Mouse (Mus musculus) right cerebral cortex, postnatal 10 days (tissue): ENCODE data around the gene Gfer.
"Not testable (repeated sequence)": the region's sequence is repeated elsewhere in the genome, so short reads cannot be mapped to it uniquely, and the experiment has no call there.

ENCODE experiments used
- DNase-seq, 2 experiments: peaks; one replicate each; pipeline ENCODE4 v3.0.0; 2021; ENCODE audit warnings: low spot score in 2 of 2

Gfer gene

DNA sequence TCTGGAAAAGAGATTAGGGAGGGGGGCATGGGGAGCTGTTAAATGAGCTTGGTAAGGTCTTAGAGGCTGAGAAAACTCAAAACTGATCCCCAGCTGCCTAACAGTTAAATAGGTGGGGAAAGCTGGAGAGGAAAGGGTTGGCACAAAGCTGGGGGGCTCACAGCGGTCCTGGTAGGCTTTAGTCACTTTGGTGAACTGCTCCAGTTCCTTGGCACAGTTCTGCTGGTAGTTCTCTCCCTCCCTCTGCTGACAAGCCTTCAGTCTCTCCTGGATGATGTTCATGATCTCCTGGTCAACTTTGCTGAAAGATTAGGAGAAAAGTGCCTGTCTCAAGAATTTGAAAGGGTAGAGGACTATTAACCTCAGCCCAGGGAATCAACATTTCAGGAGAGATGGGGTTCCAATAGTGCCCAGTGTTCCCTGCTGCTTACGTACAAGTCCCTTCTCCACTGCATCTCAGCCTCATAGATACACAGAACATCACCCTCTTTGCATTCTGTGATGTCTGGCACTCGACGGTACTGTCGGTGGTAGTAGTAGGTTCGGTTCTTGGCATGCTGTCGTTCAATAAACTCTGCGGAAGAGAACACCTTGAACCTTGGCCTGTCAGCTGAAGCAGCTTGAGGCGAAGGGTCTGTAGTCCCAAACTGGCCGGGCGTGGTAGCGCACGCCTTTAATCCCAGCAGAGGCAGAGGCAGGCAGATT lies 26.4 kb upstream of the Gfer start:
- no peak for DNase-seq

DNA sequence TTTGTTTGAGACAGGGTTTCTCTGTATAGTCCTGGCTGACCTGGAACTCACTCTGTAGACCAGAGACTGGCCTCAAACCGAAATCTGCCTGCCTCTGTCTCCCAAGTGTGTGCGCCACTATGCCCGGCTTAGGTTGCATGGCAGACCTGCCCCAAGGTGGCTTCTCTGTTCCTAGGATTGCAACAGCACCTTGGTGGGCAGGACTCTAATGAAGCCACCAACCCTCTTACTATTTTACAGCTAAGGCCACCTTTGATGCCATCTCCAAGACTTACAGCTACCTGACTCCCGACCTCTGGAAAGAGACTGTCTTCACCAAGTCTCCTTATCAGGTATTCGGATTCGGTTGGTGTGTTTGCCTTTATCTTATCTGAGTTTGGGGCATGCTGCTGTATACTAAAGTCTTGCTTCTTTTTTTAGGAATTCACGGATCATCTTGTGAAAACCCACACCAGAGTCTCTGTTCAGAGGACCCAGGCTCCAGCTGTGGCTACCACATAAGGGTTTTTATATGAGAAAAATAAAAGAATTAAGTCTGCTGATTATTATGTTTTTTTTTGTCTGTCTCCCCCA lies 25.5 kb upstream of the Gfer start:
- not testable (repeated sequence) for DNase-seq

DNA sequence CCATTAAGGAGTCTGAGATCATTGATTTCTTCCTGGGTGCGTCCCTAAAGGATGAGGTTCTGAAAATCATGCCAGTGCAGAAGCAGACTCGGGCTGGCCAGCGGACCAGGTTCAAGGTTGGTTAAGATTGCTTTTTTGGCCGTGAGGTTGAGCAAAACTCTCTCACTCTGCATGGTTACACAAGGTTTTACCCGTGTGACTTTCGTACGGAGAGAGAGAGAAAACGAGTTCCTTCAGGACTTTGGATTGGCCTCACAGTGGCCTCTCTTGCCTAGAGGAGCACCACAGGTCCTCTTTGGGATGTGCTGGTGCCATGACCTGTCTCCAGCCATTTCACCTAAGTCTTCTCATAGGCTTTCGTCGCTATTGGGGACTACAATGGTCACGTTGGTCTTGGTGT lies 24.7 kb upstream of the Gfer start:
- DNase-seq, result not testable (repeated sequence)

DNA sequence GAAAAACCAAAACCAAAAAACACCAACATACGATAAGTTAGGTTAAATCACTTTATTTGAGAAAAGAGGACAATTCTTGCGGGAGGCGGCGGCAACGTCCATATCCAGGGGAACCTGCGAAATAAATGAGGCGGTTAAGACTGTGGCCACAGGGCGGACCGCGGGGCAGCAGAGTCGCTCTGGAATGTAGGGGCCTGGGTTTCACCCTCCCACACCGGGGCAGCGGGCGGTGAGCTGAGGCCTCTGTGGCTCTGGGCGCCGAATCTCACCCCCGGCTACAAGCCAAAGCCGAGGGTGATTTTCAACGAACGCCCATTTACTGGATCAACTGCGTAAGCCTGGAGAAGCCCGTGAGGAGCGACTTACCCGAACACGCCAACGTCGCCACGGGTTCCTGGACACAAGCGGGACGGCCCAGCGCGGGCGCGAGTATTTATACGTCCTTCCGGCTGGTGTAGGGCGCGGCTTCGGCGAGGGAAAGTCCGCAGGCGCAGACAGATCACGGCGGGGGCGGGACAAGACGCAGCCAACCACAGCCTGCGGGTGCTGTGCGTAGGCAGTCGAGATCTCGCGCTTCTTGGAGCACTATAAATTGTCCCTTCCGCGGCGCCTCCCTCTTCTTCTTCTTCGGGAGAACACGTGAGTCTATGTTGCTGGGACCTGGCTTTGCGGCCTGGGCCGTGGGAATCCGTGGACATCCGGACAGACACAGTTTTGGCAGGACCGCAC lies 23.7 kb upstream of the Gfer start:
- peak; percentile 100 for DNase-seq

DNA sequence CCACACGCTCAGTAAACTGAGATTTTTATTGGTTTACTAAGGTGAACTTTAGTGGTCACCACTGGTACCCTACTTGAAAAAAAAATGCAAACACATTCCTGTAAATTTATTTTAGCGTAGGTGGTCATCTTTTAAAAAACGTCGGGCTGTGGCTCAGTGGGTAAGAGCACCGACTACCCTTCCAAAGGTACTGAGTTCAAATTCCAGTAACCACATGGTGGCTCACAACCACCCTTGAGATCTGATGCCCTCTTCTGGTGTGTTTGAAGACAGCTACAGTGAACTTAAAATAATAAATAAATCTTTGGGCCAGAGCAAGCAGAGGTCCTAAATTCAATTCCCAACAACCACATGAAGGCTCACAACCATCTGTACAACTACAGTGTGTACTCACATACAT lies 23.0 kb upstream of the Gfer start:
- DNase-seq, result not testable (repeated sequence)

DNA sequence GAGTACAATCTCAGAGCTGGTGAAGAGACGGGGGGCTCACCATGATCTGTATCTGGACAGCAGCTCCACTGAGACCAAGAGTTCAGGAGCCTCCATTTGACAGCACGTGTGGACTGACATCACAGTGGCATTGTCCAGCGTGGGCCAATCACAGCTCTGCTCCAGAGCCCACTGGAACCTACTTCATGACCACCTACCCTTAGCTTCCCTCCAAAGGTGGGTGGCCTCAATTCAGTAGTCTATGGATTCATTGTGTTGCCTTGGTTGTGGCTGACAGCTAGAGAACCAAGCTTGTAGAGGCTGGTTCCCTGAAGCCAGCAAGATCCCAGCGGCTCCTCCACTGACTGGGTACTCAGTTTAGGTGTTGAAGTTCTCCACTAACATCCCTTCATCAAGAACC lies 22.0 kb upstream of the Gfer start, which contains the start of the genes Rnf151 and Rps2:
TSS of gene Rnf151 (minus strand) at position 121 of the 400 bp plus-strand sequence.
TSS of gene Rps2 (plus strand) at position 174 of the 400 bp plus-strand sequence.
- no peak for DNase-seq

DNA sequence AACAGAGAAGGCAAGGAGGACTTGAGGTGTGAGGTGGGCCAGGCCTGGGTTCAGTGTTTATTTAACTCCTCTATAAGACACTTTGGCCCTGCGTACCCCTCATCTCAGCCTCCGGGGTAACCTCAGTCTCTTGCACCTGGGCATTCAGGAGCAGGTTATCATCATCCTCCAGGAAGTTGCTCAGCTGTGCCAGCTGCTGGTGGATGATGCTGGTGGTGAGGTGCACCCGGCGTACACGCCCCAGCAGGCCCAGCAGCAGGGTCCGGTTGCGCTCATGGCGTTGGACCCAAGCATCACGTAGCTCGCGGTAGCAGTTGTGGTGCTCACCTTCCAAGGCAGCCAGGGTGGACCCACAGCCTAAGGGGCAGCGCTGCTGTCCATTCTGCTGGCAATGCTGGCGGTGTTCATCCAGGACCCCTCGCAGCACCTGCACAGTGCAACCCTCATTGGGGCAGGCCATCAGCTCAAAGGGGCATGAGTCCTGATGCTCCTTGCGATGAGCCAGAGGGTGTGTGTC lies 20.3 kb upstream of the Gfer start:
- DNase-seq, result peak in 1 of 2 experiments; percentile 35

DNA sequence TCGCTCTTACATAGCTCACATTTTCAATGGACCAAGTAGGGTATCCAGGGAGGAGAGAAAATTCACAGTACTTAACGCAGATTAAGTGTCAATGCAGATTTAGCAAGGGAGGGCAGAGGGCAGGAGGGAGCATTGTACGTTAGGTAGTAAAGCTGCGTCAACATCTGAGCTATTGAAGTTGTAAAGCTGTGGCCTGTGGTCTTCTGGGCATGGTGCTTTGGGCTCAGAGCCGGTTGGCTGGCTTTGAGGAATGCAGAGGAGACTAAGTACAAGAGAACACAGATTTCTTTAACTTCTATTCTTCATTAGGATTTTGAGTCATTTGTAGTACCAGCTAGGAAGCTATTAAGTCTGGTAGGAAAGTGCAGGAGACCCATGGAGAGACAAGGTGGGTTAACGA lies 19.6 kb upstream of the Gfer start:
- no peak for DNase-seq

DNA sequence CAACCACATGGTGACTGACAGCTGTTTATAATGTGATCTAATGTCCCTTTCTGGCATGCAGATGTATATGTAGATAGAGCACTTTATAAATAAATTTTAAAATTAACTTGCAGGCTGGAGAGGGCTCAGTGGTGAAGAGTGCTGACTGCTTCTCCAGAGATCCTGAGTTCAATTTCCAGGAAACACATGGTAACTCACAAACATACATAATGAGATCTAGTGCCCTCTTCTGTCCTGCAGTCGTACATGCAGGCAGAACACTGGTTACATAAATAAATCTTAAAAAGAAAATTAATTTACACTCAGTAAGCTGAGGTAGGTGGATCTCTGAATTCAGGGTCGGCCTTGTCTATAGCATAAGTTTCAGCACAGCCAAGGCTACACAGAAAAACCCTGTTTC lies 12.7 kb upstream of the Gfer start:
- no peak for DNase-seq

DNA sequence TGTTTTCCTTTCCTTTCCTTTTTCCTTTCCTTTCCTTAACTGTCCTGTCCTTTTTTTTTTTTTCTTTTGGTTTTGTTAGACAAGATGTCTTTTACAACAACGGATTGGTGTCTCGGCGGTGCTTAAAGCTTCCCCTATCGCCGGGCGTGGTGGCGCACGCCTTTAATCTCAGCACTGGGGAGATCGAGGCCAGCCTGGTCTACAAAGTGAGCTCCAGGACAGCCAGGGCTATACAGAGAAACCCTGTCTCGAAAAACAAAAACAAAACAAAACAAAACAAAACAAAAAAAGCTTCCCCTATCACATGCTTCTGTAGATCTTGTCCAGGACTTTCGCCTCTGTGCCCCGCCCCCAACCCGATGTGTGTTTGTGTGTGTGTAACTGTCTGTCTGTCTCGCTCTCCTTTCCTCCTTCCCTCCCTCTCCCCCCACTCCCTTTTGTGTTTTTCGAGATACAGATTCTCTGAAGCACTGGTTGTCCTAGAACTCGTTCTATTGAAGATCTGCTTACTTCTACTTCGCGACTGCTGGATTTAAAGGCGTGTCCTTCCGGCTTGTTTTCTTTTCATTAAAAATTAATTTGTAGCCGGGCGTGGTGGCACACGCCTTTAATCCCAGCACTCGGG lies 12.0 kb upstream of the Gfer start:
- DNase-seq, result no peak

DNA sequence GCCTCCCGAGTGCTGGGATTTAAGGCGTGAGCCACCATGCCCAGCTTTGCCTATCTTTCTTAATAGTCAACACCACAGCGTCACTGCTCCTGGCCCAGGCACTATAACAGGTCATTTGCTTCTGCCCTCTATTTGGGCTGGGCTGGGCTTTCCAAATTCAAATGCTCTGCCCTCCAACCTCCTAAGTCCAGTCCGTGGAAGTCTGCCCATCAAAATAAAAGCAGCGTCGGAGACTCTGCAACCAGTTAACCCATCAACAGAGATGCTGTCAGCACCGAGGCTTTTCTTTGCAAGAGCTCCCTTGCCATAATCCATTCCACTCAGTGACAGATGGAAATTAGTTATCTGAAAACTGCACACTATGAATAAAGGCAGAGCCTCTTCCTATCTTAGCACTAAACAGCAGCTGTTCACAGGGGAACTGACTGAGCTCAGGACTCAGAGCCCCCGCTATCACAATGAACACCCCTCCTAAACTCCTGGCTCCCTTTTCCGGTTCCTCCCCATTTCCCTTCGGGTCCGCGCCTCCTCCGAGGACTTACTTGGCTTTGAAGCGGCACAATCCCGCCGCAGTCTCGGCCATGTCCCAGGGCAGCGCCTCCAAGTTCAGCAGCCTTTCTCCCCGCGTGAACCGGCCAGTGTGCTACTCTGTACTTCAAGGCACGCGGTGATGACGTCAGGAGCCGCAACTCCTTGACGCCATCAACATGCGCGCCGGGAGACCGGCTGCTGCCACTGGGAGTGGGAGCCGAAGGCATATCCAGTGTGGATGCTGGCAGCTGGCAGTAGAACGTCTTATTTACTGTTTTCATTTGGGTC lies 11.2 kb upstream of the Gfer start, which contains the start of gene Tbl3:
TSS of gene Tbl3 (minus strand) at position 679 of the 819 bp plus-strand sequence.
- peak; percentile 97 for DNase-seq

DNA sequence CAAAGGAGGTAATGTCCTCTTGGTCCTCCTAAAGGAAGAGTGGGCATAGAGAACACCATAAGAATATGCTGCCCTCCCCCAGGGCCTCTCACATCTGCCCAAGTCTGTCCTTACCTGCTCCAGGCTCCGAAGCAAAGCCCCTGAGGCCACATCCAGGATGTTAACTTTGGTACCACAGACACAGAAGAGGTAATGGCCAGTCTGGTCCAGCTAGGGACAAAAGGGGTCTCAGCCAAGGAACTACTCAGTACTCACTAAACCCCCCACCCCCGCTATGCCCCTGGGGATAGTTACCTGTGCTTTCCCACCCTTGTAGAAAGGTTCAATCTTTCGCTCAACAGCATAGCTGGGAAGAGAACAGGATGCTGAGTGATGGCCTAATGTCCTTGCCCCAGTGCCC lies 9.9 kb upstream of the Gfer start:
- DNase-seq, result peak in 1 of 2 experiments; percentile 29

DNA sequence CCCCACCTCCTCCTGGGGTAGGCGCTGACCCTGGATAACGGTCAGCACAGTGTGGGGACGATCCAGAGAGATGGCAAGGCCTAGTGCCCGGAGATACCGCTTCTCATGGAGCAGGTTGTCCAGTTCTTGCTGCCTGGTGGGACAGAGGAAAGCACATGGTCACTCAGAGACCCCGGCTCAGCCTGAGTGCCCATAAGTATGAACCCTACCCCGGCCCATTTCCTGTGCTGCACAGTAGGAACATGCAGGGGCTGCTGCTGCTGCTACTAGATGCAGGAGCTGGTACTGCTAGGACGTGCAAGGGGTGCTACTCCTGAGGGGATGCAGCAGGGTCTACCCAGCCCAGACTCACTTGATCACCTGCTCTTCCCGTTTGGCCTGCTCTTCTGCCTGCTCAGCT lies 5.3 kb upstream of the Gfer start:
- no peak for DNase-seq

DNA sequence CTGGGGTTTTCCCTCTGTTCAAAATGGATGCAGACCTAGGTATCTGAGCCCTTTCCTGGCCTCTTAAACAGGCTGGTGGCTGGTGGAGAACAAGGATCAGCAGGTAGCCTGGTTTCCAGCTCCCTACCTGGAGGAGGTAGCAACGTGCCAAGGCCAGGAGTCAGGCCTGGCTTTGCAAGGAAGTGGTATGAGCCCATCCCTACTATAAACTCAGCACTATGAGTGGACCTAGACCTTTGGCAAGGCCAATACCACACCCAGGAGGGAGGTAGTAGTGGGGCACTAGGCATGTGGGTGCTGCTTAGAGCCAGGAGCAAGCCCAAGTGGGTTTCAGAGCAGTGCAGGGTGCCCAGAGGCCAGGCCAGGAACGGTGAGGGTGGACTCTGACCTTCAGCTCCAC lies 3.5 kb upstream of the Gfer start:
- no peak for DNase-seq

DNA sequence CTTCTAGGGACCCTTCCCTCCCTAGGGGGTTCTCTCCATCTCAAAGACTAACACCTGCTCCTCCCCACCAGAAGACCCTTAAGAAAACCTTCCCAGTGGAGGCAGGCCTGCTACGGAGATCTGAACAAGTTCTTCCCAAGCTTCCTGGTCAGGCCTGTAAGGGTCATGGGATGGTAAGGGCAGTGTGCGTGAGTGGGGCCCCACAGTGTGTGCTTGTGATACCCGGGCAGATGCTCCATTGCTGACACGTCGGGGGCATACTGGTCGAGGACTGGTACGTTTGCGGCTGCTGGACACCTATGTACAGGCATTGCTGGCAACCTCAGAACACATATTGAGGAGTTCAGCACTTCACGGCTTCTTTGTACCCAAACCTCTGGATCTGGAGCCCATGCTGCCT lies 2.8 kb upstream of the Gfer start:
- DNase-seq, result no peak

DNA sequence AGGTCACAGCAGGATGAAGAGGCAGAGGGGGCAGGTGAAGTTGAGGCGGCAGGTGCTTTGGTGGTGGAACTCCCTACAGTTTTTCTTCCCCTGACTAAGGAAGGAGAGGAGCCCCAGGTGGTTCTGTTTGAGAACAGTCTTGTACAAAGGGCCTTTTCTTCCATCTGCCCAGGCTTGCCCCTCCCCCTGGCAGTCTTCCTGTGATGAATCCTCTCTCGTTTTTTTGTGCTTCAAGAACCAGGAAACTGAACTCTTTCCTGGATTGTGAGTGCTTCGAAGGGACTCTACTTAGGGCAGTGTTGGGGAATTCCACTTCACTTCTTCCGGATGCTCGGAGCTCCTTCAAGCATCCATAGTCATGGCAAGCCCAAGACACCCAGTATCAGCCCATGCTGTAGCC lies 2.0 kb upstream of the Gfer start:
- no peak for DNase-seq

DNA sequence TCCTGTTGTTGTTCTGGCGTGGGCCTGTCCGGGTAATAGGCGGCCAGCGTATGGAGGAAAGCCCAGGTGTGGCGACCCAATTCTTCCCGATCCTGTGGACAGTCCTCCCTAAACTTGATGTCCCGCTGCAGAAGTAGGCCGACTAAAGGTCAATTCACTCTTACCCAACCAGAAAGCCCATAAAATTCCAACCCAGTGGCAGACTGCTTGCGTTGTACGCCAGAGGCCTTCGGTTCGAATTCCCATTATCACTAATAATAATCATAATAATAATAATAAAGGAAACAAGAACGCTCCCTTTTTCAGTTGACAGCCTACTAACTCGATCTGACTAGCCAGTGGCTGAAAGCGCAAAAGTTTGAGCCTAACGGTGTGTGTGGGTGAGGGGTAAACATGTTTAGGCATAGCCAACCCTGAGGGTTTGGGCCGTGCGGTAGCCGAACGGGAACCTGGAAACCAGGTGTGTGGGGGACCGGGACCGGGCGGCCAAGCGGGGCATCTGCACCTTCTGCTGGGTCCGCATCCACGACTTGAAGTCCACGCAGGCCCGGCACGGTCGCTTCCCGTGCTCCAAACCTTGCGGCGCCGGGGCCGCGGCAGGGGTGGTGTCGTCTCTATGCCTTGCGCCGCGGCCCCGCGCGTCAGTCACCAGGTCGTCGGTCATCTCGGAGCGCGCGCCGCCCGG lies 488 bp downstream of the Gfer start:
- DNase-seq, result no peak

DNA sequence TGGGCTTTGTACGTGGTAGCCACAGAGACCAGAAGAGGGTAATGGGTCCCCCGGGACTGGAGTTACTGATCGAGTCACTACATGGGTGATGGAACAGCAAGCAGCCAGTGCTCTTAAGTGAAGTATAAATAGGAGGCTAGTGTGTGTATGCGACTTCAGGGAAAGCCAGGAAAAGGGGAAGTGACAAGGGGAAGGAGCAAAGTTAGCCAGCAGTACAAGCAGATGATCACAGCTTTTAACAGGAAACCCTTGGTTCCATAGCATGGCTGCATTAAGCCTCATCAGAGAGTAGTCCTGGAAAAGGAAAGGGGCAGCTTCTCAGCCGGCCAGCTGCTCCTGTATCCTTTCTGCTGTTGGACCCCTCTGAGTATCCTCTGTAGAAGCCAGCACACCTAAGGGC lies 3.6 kb downstream of the Gfer start:
- DNase-seq, result no peak

DNA sequence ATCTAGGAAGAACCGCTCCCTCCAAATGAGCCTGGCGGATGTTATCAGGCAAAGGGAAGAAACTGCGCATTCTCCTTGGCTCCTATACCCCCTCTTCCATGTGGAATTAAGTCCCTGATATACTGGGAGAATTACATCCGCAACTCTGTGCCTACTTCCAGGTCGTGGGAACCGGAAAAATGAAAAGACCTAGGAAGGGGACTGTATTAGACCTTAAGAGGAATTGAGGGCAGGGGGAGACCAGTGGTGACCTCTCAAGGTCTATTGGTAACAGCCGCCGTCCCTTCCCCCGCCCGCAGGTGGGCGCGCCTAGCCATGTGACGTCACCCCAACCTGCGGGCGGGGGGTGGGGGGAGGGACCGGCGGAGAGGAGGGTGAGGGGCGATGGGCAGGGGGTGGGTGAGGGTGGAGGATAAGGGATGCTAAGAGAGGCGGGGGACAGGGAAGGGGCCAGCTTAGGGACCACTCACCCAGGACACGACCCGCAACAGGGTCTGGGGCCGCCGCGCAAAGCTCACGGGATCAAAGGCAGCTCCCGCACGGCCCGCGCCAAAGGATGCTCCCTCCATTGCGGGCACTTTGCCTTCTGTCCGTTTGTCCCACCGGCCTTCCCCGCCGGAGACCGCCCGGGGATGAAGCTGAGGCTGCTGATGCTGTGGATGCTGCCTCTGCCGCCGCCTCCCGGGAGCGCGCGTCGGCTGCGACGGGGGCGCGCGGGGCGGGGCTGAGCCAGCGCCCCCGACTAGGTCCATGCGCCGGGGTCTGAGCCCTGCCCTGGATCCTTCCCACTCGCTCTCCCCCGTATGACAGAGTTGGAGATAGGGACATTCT lies 6.5 kb downstream of the Gfer start, which contains the start of gene Syngr3:
TSS of gene Syngr3 (minus strand) at position 705 of the 831 bp plus-strand sequence.
- DNase-seq, result peak; percentile 67 to 69

DNA sequence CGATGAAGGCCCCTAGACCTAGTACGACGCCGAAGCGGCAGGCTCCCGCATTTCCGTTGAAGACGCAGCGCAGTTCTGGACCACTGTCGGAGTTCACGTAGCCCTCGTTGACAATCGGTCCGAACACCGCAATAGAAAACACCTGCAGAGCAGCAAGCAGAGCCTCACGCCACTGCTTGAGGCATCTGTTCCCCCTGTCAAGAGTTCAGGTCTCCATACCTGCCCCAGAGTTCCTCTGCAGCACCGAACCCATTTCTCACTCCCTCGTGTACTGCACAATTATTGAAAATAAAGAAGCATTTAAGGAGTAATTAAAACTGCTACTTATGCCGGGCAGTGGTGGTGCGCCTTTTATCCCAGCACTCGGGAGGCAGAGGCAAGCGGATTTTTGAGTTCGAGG lies 8.4 kb downstream of the Gfer start:
- no peak for DNase-seq
